Mouse (Mus musculus) kidney, postnatal 4 days (tissue): Measurements from ENCODE around the gene Polr2m.

Experiments used
- DNase-seq, 2 experiments: peaks; one replicate each; pipeline ENCODE4 v3.0.0; 2021; ENCODE audit warnings: mixed read lengths in 2 of 2

Polr2m gene

DNA sequence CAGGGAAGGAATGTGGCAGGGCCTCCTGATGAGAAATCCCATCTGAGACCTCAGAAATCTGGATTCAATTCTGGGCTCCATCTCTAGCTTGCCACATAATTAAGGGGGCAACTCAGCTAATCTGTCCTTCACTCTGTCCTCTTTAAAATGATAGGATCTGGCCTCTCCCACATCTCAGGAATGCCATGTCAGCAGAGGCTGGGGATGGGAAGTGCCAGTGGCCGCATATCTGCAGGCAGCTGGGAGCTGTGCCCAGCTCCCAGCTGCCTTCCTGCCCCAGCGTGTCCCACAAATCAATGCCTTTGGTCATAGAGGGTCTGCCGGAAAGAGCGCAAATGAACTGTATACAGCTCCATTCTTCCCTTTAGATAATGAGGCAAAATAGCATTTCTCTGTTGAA, 18.3 kb downstream of the Polr2m start:
- DNase-seq: peak in 1 of 2 experiments; percentile 35

DNA sequence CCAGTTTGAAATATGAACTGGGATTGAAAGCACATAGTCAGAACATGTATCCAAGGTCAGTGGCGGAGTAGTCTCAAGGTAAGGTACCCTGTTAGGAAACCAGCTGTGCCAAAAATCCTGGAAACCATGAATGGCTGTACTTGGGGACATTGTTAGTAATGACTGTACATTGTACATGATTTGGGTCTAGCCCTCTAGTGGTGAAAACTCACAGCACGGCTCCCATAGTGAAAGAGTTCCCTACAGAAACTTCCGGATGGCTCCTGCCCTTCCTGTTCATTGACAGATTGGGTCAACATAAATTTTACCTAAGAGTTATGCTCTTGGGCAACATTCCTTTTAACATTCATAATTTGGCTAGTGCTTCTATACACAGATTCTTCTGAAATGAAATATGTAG, 19.6 kb downstream of the Polr2m start:
- peak; percentile 69 to 78 for DNase-seq

DNA sequence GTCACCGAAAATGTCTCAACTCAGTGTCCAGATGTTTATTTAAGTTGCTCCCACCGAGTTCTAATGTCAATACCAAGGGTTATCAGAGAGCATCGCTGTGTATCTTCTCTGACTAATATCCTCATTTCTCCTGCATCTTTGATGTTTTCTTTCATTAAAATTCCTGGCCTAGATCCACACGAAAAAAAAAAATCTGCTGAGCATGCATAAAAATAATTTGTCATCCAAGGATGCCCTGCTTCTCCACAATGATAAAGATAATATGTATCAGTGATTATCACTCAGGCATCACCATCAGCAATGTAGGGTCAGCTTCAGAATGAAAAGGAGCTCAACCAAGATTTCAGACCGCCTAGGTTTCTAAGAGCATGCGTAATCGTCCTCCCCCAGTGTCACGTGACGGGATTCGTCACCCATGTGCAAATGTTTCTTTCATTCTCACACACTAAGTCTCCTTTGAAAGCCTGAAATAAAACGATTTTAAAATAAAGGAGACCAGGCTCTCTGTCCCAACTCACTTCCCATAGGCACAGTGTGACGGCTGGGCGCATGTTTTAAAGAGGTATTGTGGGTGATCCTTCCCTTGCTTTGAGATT, 22.6 kb downstream of the Polr2m start:
- no peak for DNase-seq

DNA sequence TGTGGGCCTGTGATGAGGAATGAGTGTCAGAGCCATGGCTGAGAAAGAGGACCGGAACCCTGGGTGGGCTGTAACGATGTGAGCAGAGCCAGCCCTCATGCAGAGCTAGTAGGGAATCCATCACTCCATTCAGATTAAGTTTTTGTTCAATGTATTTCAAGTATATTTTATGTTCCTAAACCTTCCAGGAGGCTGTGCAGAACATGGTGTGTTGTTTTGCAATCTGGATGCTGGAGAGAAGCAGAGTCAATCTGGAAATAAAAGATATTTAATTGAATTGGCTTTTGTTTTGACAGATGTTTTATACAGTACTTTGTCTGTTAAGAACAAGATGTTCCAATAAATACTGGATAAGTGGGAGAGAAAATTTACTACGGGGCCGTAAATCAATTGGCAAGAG, 29.0 kb downstream of the Polr2m start:
- DNase-seq: peak in 1 of 2 experiments; percentile 33

DNA sequence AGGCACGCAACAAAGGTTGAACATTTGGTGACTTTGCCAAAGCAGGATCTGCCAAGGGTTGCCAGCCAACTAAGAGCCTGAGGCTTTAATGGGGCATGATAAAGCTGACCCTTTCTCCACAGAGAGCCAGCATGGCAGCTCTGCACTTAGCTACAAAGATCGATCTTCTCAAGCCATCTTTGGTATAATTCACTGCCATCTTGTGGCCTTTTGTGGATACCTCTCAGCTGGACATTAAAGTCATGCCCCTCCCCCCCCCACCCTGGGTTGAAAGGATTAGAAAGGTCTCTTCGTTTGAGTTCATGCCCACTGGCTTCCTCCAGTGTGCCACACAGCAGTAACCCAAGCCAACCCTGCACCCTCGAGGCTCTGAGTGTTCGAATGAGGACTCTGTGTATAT, 31.8 kb downstream of the Polr2m start:
- DNase-seq: no peak

- no peak for DNase-seq
These were observed 32.4 kb downstream of the Polr2m start for GRCm38 (mm10) chr9:71453352-71453751.

GRCm38 (mm10) chr9:71450626-71451025, 35.1 kb downstream of the Polr2m start:
- no peak for DNase-seq

DNA sequence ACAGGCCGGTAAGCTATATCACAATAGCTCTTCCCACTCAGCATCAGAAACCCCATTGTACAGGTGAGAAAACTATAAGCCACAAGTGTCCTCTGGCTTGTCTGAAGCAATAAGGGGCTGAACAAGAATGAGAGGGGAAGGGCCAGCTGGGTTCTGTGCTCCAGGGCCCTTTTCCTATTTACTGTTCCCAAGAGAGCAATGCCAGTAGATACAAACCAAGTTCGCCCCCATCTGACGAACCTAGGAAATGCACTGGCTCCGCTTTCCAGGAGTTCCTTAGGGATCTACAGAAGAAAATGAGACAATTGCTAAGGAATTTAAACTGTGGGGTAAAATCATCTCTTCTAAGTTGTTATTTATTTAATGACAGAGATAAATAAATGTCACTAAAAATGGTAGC, 38.2 kb downstream of the Polr2m start:
- peak; percentile 91 for DNase-seq

DNA sequence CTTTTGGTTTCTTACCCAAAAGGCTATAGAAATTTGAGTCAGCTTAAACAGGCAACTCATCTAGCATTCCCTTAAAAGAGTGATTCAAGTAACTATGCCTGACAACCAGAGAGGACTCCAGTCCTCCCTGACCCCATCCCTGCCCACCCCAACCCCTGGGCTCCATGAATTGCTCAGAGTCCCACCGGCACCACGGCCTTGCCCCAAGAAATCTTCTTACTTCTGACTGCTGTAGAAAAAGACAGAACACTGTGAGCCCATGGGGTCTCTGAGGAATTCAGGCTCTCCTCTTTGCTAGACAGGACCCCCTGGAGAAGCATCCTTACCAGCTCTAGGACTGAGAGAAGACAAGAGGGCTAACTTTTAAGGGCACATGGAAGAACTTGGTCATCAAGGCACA, 40.4 kb downstream of the Polr2m start:
- DNase-seq: no peak

DNA sequence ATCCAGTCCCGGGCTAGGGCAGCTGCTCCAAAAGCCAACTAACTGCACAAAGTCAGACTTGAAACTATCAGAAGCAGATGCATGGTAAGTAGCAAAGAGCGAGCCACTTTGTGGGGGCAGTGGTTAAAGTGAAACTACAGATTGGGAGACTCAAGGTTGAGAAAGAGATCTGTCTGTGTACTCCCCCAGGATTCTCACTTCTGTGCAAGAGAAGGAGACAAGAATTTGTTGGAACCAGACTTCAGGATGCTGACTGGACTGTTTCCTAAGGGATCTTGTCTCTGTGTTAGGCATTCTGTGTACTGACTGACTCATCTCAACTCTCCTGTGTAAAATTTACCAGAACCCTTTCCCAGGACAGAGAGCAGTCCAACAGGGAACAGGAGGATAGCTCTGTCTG, 47.6 kb downstream of the Polr2m start:
- no peak for DNase-seq
